Mouse (Mus musculus): ENCODE results near the gene Ccdc107.

GRCm38 (mm10) chr4:43513791-43514190 lies 21.1 kb downstream of the Ccdc107 start:
- TF ChIP-seq CTCF (IDR thresholded peaks at IDR 0.05; ENCODE audit: low read depth, low read length): no peak
- no peak for TF ChIP-seq POLR2A (IDR thresholded peaks at IDR 0.05; ENCODE audit: extremely low read depth, insufficient read depth, low read length)
